Mouse (Mus musculus) embryonic fibroblast, embryonic 13.5 days (primary cell): Measurements from ENCODE around the gene Slc5a4b.

ENCODE experiments used
- CTCF ChIP-seq: IDR thresholded peaks from 2 replicates; pipeline ENCODE4 v1.5.1; 2011; ENCODE audit warnings: mild to moderate bottlenecking, control low read depth, low read length, moderate library complexity, borderline replicate concordance; ENCODE audit not compliant: insufficient read depth
- POLR2A ChIP-seq: IDR thresholded peaks from 2 replicates; pipeline ENCODE4 v1.6.1; 2011; ENCODE audit warnings: low read depth, mild to moderate bottlenecking, control low read depth, low read length, moderate library complexity

GRCm38 (mm10) chr10:76021728-76022127 lies 89.0 kb downstream of the Slc5a4b start:
- TF ChIP-seq CTCF: no peak
- TF ChIP-seq POLR2A: no peak
